Mouse (Mus musculus): ENCODE data around the gene Rps28. TPM values are rescaled to one million over a fixed set of nuclear protein-coding genes. Genes with fewer than 3 reads are reported as not detected.

Gene Rps28
- 609 and 610 TPM in 2 replicates for polyA plus RNA-seq (2012; rRNA removed; ENCODE audit: low replicate concordance)

DNA sequence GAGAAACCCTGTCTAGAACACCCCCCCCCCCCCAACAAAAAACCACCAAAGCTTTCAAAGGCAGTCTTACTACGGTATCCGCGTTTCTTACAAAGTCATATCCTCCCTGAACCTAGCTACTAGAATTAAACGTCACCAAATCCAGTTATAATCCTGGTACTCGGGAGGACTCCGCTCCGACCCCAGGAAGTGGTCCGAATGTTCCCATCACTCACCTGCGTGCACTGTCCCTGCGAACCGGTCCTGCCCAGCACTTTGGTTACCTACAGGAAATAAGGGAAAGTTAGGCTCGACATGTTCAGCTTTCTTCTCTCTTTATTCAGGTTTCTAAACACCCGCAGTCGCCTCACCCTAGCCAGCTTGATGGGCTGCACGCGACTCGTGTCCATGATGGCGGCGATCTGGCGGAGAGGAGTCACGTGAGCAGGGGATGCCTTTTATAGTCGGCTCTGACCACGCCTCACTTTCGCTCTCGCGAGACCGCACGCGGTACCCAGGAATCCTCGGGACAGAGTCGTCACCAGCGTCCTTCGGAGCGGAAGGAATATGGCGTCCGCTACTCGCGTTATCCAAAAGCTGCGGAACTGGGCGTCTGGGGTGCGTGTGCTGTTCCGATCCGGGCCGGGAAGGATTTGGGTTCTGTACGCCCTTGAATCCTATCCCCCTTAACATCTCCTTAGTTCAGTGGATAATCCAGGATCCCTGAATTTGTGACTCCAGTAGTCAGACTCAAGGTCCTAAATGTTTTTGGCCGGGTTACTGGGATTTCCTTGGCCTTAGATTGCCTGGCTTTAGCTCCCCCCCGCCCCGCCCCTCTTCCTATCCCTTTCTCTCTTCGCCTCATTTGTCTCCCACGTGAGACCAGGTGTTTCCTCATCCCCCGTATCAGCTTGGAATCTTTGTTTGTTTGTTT, at the start of gene Rps28, which contains the start of gene Ndufa7:
Gene Rps28, minus strand, starts transcription at position 479 of the 913 bp plus-strand sequence.
Gene Ndufa7, plus strand, starts transcription at position 489 of the 913 bp plus-strand sequence.

DNA sequence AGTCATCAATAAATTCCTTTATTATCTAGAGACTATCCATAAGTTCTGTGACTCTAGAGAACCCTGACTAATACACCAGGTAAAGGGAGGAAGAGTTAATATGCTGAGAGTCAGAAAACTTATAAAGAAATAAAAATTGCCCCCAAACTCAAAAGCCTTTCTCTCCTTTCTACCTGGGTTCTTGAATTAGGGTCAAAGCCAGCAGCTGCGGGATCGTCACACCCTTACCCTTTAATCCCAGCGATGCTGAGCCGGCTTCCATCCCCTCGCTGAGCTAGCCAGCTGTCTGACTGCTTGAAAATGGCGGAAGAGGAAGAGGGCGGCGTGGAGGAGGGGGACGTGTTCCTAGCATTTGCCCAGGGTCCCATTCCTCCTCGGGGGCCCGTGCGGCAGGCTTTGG, 49.2 kb upstream of the Rps28 start, which contains the start of gene Gm7029:
Gene Gm7029, plus strand, starts transcription at position 301 of the 400 bp plus-strand sequence.

DNA sequence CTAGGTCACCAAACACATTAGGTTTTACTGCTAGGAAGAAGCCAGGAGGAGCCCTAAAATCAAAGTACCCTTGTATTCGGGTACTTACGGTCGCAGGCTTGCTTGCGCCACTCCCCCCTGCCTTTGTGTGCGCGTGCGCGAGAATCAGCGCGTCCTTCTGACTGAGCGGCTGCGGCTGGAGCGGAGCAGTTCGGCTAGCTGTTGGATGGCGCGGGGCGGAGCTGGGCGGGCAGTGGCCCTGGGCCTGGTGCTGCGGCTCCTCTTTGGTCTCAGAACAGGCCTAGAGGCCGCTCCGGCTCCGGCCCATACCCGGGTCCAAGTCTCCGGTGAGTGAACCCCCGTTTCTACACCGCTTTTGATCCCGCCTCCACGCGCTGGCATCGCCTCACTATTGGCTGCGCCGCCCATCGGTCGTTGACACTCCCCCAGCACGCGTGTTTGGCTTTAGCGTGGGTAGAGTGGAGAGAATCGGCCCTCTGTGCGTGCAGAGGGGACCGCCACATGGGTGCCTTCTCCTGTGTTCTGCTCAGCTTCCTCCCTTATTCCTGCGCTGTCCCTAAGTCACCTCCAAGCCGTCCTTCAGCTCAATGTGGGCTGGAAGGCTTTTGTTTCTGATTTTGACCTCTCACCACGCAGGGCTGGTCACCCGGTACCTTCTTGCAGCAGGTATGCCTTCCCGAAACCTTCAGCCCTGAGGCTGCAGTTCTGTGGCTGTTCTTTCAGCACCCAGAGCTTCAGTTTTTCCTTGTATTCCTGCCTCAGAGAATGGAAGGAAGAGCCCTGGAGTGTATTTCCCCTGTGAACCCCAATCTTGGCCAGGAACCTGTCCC, 18.8 kb upstream of the Rps28 start, which contains the start of gene Cd320:
Gene Cd320, plus strand, starts transcription at position 126 of the 830 bp plus-strand sequence.

DNA sequence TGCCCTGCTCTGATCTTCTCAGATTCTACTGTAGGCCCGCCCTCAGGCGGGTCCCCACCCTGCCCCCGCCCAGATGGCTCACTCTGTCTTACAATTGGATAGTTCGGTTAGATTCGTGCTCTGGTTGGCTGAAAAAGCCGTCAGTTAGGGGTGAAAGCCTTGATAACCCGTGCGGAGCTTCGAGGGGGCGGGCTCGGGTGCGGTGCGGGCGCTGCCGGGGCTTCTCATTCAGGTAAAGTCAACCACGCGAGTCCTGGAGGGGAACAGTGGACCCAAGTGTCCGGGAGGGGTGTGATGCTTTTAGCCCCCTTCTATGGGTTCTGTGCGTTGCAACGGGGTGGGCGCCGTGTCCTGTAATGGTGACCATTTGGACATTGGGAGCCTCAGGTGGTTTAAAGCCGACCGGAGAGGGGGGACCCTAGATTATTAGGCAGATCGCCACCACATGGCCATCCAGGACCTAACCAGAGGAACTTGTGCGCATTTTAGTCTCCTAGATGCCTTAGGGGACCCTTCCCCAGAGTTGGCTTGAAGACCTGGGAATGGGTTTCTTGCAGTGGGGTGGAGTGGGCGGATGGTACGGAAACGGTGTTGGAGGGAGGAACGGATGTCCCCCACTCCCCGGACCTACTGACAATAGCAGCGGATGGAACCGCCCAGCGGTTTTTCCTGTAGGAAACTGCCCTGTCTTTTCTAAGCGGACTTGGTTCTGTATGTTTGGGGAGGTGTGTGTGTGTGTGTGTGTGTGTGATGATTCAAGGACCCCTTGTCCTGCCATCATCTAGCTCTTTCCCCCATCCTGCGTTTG, 13.8 kb downstream of the Rps28 start, which contains the start of gene Kank3:
Gene Kank3, plus strand, starts transcription at position 186 of the 808 bp plus-strand sequence.

DNA sequence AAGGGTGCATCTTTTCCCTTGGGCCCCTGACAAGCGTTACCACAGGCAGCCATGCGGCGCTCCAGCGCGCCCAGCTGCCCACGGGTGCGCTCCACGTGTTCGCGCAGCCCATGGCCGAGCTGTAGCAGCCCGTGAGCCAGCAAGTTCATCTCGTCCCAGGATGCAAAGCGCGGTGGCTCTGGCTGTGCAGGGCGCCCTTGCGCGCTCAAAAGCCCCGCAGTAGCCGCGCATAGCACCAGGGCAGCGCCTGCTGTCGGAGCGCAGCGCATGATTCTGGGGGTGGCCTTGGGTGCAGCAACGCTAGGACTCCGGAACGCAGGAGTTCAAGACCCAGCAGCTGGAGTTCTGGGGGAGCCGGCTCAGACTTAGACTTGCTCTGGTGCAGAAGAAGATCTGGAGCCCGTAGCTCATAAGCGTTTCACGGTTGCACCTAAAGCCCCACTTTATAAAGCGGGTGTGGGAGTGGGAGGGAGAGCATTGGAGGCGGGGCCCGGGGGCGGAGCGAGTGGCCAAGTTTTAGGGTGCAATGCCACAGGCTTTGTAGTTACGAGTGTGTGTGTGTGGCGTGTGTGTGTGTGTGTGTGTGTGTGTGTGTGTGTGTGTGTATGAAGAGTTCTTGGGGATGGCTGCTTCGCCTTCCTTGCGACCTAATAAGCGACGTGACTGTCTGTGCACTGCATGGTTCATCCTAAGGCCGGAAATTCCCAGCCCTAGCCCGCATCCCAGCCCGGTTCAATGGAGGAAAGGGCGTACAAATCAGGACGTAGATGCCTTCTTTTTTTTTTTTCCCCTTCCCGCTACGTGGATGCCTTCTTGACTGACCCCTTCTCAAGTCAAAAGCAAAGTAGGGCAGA, 43.0 kb downstream of the Rps28 start, which contains the start of gene Angptl4:
Gene Angptl4, minus strand, starts transcription at position 707 of the 854 bp plus-strand sequence.

Other genes with a start within 250 kb of the Rps28 start
- gene Zfp414, start 195.5 kb downstream of the Rps28 start, polyA plus RNA-seq (2012; rRNA removed; ENCODE audit: low replicate concordance) = 77.8 and 95.4 TPM in 2 replicates
- 1.2 and 1.9 TPM in 2 replicates for gene Pram1, start 186.5 kb downstream of the Rps28 start, polyA plus RNA-seq (2012; rRNA removed; ENCODE audit: low replicate concordance)
- 66.1 and 93.3 TPM in 2 replicates for gene Hnrnpm, start 137.7 kb downstream of the Rps28 start, polyA plus RNA-seq (2012; rRNA removed; ENCODE audit: low replicate concordance)
- 123 and 128 TPM in 2 replicates for gene March2, start 105.9 kb downstream of the Rps28 start, polyA plus RNA-seq (2012; rRNA removed; ENCODE audit: low replicate concordance)
- gene Rab11b, start 64.0 kb downstream of the Rps28 start, polyA plus RNA-seq (2012; rRNA removed; ENCODE audit: low replicate concordance) = 393 and 399 TPM in 2 replicates
- 140 and 183 TPM in 2 replicates for gene Angptl4, start 42.7 kb downstream of the Rps28 start, polyA plus RNA-seq (2012; rRNA removed; ENCODE audit: low replicate concordance)
- gene Kank3, start 14.0 kb downstream of the Rps28 start, polyA plus RNA-seq (2012; rRNA removed; ENCODE audit: low replicate concordance) = 123 and 162 TPM in 2 replicates
- 532 and 579 TPM in 2 replicates for gene Ndufa7, start within 50 bp of the Rps28 start, polyA plus RNA-seq (2012; rRNA removed; ENCODE audit: low replicate concordance)
- gene Cd320, start 18.5 kb upstream of the Rps28 start, polyA plus RNA-seq (2012; rRNA removed; ENCODE audit: low replicate concordance) = 97.5 and 125 TPM in 2 replicates
- not detected in 2 replicates for gene Gm7029, start 49.3 kb upstream of the Rps28 start, polyA plus RNA-seq (2012; rRNA removed; ENCODE audit: low replicate concordance)
- 2.1 and 4.2 TPM in 2 replicates for gene Kifc1, start 66.1 kb upstream of the Rps28 start, polyA plus RNA-seq (2012; rRNA removed; ENCODE audit: low replicate concordance)
- gene Platr17, start 80.6 kb upstream of the Rps28 start, polyA plus RNA-seq (2012; rRNA removed; ENCODE audit: low replicate concordance) = 0.93 and 1.6 TPM in 2 replicates
- gene Daxx, start 84.9 kb upstream of the Rps28 start, polyA plus RNA-seq (2012; rRNA removed; ENCODE audit: low replicate concordance) = 64.8 and 67.0 TPM in 2 replicates
- 238 and 378 TPM in 2 replicates for gene Tapbp, start 91.3 kb upstream of the Rps28 start, polyA plus RNA-seq (2012; rRNA removed; ENCODE audit: low replicate concordance)
- gene Zbtb22, start 91.3 kb upstream of the Rps28 start, polyA plus RNA-seq (2012; rRNA removed; ENCODE audit: low replicate concordance) = 72.4 and 116 TPM in 2 replicates
- gene Rgl2, start 105.0 kb upstream of the Rps28 start, polyA plus RNA-seq (2012; rRNA removed; ENCODE audit: low replicate concordance) = 255 and 438 TPM in 2 replicates
- gene Pfdn6, start 115.8 kb upstream of the Rps28 start, polyA plus RNA-seq (2012; rRNA removed; ENCODE audit: low replicate concordance) = 12.4 and 16.1 TPM in 2 replicates
- 18.2 and 23.7 TPM in 2 replicates for gene Wdr46, start 116.1 kb upstream of the Rps28 start, polyA plus RNA-seq (2012; rRNA removed; ENCODE audit: low replicate concordance)
- gene B3galt4, start 126.9 kb upstream of the Rps28 start, polyA plus RNA-seq (2012; rRNA removed; ENCODE audit: low replicate concordance) = 9.8 and 25.7 TPM in 2 replicates
- 68.7 and 74.9 TPM in 2 replicates for gene Vps52, start 131.2 kb upstream of the Rps28 start, polyA plus RNA-seq (2012; rRNA removed; ENCODE audit: low replicate concordance)
- 283 and 376 TPM in 2 replicates for gene Rps18, start 131.4 kb upstream of the Rps28 start, polyA plus RNA-seq (2012; rRNA removed; ENCODE audit: low replicate concordance)
- 6,978 and 9,315 TPM in 2 replicates for gene H2-K1, start 175.8 kb upstream of the Rps28 start, polyA plus RNA-seq (2012; rRNA removed; ENCODE audit: low replicate concordance)
- 29.1 and 42.5 TPM in 2 replicates for gene Ring1, start 200.1 kb upstream of the Rps28 start, polyA plus RNA-seq (2012; rRNA removed; ENCODE audit: low replicate concordance)
- gene H2-Ke6, start 203.5 kb upstream of the Rps28 start, polyA plus RNA-seq (2012; rRNA removed; ENCODE audit: low replicate concordance) = 89.2 and 219 TPM in 2 replicates
- 148 and 187 TPM in 2 replicates for gene Slc39a7, start 207.1 kb upstream of the Rps28 start, polyA plus RNA-seq (2012; rRNA removed; ENCODE audit: low replicate concordance)
- 62.9 and 110 TPM in 2 replicates for gene Rxrb, start 207.2 kb upstream of the Rps28 start, polyA plus RNA-seq (2012; rRNA removed; ENCODE audit: low replicate concordance)
- 1.8 and 4.3 TPM in 2 replicates for gene Col11a2, start 214.9 kb upstream of the Rps28 start, polyA plus RNA-seq (2012; rRNA removed; ENCODE audit: low replicate concordance)

All from mammary gland, adult 2 months (tissue).